Mouse (Mus musculus) left cerebral cortex, postnatal 10 days (tissue): ENCODE measurements around the gene Gtf2i. TPM values are rescaled to one million over a fixed set of nuclear protein-coding genes. Genes with fewer than 3 reads are reported as not detected.

ENCODE experiments used
- DNase-seq, 2 experiments: peaks; one replicate each; pipeline ENCODE4 v3.0.0; 2021 to 2022; ENCODE audit warnings: low spot score in 2 of 2, mixed read lengths in 1 of 2; ENCODE audit errors: extremely low spot score in 1 of 2
- intact Hi-C: fragments of 180-260 bp; cut with DNase I; formaldehyde crosslinking; loops from one replicate; pipeline ENCODE4 v1.15.1; 2025
- total RNA-seq, 2 experiments: library from RNA; stranded (reverse); gene quantifications; 2 replicates each; pipeline ENCODE4 v1.2.3; 2021

Gtf2i gene
- total RNA-seq, 2 experiments from 2014 or later = 186 to 207 TPM

GRCm38 (mm10) chr5:134257349-134258031 lies 57.1 kb downstream of the Gtf2i start:
- intact Hi-C loops = no loop called here

GRCm38 (mm10) chr5:134255294-134255693 lies 59.3 kb downstream of the Gtf2i start:
- intact Hi-C loops = no loop called here

More at GRCm38 (mm10) chr5:134257349-134258031, 57.1 kb downstream of the Gtf2i start:
- no peak for DNase-seq

GRCm38 (mm10) chr5:134253806-134254205 lies 60.8 kb downstream of the Gtf2i start:
- DNase-seq = no peak
- intact Hi-C loops = no loop called here

More at GRCm38 (mm10) chr5:134255294-134255693, 59.3 kb downstream of the Gtf2i start:
- DNase-seq = no peak

GRCm38 (mm10) chr5:134251083-134251482 lies 63.5 kb downstream of the Gtf2i start:
- intact Hi-C loops = no loop called here
- DNase-seq = no peak

GRCm38 (mm10) chr5:134250601-134251000 lies 64.0 kb downstream of the Gtf2i start:
- intact Hi-C loops = no loop called here
- no peak for DNase-seq

GRCm38 (mm10) chr5:134249245-134249649 lies 65.3 kb downstream of the Gtf2i start:
- intact Hi-C loops = no loop called here
- DNase-seq = no peak

- no peak for DNase-seq
- intact Hi-C loops = no loop called here
These were observed 65.8 kb downstream of the Gtf2i start for GRCm38 (mm10) chr5:134248608-134249244.

- DNase-seq = no peak
- intact Hi-C loops = no loop called here
These were observed 68.4 kb downstream of the Gtf2i start for GRCm38 (mm10) chr5:134246146-134246545.

- DNase-seq = no peak
- intact Hi-C loops = no loop called here
These were observed 69.7 kb downstream of the Gtf2i start for GRCm38 (mm10) chr5:134244890-134245289.

GRCm38 (mm10) chr5:134243661-134244436 lies 70.7 kb downstream of the Gtf2i start:
- intact Hi-C loops = no loop called here
- no peak for DNase-seq

GRCm38 (mm10) chr5:134241831-134242230 lies 72.7 kb downstream of the Gtf2i start:
- no peak for DNase-seq
- intact Hi-C loops = no loop called here

GRCm38 (mm10) chr5:134237936-134238760 lies 76.4 kb downstream of the Gtf2i start:
- intact Hi-C loops = no loop called here
- DNase-seq = no peak

- DNase-seq = no peak
- intact Hi-C loops = no loop called here
These were observed 77.1 kb downstream of the Gtf2i start for GRCm38 (mm10) chr5:134237508-134237907.

- intact Hi-C loops = no loop called here
- DNase-seq = no peak
These were observed 77.8 kb downstream of the Gtf2i start for GRCm38 (mm10) chr5:134236796-134237195.

GRCm38 (mm10) chr5:134236241-134236640 lies 78.3 kb downstream of the Gtf2i start:
- no peak for DNase-seq
- intact Hi-C loops = no loop called here

- intact Hi-C loops = no loop called here
- DNase-seq = peak; percentile 67 to 85
These were observed 79.4 kb downstream of the Gtf2i start for GRCm38 (mm10) chr5:134235111-134235510.

GRCm38 (mm10) chr5:134234205-134234604 lies 80.4 kb downstream of the Gtf2i start:
- DNase-seq = peak in 1 of 2 experiments; percentile 30
- intact Hi-C loops = loop anchor here (5.0 kb wide), 1 partner anchor 47 kb away; no protein-coding TSS in a partner anchor

GRCm38 (mm10) chr5:134233244-134233651 lies 81.3 kb downstream of the Gtf2i start:
- DNase-seq = no peak
- intact Hi-C loops = loop anchor here (5.0 kb wide), 1 partner anchor 46 kb away; no protein-coding TSS in a partner anchor

- intact Hi-C loops = loop anchor here (5.0 kb wide), 1 partner anchor 45 kb away; no protein-coding TSS in a partner anchor
- peak in 1 of 2 experiments; percentile 45 for DNase-seq
These were observed 82.0 kb downstream of the Gtf2i start for GRCm38 (mm10) chr5:134232568-134232967.
